Mouse (Mus musculus) neural tube, embryonic 15.5 days (tissue): ENCODE data around the gene Naa38. TPM values are rescaled to one million over a fixed set of nuclear protein-coding genes. Genes with fewer than 3 reads are reported as not detected.

Experiments used
- ATAC-seq: fragments of 200-750 bp; cut with Nextera tagmentation; 2 replicates; pipeline ENCODE4 v1.8.0; 2017; ENCODE audit warnings: mild to moderate bottlenecking, moderate TSS enrichment, moderate library complexity; ENCODE audit not compliant: low FRiP score
- H3K27ac ChIP-seq: fragments of 300-500 bp; sonication (generic); replicated peaks from 2 replicates; pipeline ENCODE4 v1.5.1; 2015; ENCODE audit warnings: mild to moderate bottlenecking, inconsistent platforms
- H3K27me3 ChIP-seq: fragments of 300-500 bp; sonication (generic); replicated peaks from 2 replicates; pipeline ENCODE4 v1.6.1; 2015; ENCODE audit warnings: inconsistent platforms
- H3K36me3 ChIP-seq: fragments of 300-500 bp; sonication (generic); 2 replicates; pipeline ENCODE4 v1.6.1; 2015; ENCODE audit warnings: inconsistent platforms
- H3K4me1 ChIP-seq: fragments of 300-500 bp; sonication (generic); 2 replicates; pipeline ENCODE4 v1.6.1; 2015; ENCODE audit warnings: inconsistent platforms
- H3K4me2 ChIP-seq: fragments of 300-500 bp; sonication (generic); 2 replicates; pipeline ENCODE4 v1.6.1; 2015; ENCODE audit warnings: inconsistent platforms, mild to moderate bottlenecking, moderate library complexity
- H3K4me3 ChIP-seq: fragments of 300-500 bp; sonication (generic); replicated peaks from 2 replicates; pipeline ENCODE4 v1.5.1; 2015; ENCODE audit warnings: mild to moderate bottlenecking, inconsistent platforms
- H3K9ac ChIP-seq: fragments of 300-500 bp; sonication (generic); replicated peaks from 2 replicates; pipeline ENCODE4 v1.6.1; 2015; ENCODE audit warnings: mild to moderate bottlenecking, inconsistent platforms
- H3K9me3 ChIP-seq: fragments of 300-500 bp; sonication (generic); replicated peaks from 2 replicates; pipeline ENCODE4 v1.6.1; 2016; ENCODE audit warnings: inconsistent platforms
- whole genome bisulfite sequencing: fragments of 180-500 bp; shearing (Covaris S2); methylation state at CpG from one replicate; pipeline ENCODE4 v1.1.7; 2015; ENCODE audit warnings: mixed read lengths; 5-methylcytosine and 5-hydroxymethylcytosine counted together
- polyA plus RNA-seq: library from polyadenylated mRNA; unstranded; fragments of >200 nt; fragmentation: Nextera tagmentation; extraction: Ambion mirVana; gene quantifications from 2 replicates; pipeline ENCODE4 v1.2.1, GENCODE M21; 2015

The Naa38 gene
- polyA plus RNA-seq, 1 experiment from 2014 or later = 132 TPM

- ATAC-seq = no peak; the same call in 1 of the 2 replicates
- under 1% methylated on average over 22 of the region's 22 CpGs for WGBS
- H3K4me1 ChIP-seq = peaks cover 69% of the 10 kb centered on the region
Measured at GRCm38 (mm10) chr11:69367616-69368355, 27.5 kb upstream of the Naa38 start.

DNA sequence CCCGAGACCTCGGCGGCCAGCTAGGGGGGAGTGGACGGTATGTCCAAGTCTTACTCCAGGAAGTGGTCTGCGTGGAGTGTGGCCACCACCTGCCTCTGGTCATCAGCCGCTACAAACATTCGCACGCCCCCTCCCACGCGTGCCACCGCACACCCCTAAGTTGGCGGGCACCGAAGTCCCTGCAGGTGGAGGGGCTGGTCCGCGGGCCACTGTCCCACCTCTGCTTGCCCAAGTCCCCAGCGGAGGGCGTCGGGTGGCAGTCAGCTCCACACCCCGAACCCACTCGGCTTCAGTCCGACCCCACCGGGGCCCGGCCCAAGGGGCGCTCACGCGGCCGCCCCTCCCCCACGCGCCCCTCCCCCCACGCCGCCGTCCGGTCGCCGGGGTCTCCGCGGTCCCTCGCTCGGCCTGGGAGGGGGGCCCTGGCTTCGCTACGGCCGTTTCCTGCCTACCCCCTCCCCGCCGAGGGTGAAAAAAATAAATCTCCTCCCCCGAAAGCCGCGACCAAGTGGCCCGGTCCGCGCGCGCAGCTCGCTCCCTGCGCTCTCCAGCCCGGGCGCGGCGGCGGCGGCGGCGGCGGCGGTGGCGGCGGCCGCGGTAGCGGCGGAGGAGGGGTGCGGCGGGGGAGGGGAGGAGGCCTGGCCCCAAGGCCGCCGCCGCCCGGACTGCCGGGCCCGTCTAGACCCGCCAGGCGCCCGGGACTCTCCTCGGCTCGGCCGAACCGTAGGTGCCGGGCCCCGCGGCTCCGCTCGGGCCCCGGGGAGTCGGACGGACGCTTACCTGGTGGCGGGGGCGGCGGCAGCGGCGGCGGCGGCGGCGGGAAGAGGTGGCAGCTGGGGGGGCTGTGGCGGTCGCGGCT lies 26.7 kb upstream of the Naa38 start:
- peak; percentile 23 for ATAC-seq
- H3K9ac ChIP-seq = peak overlapping the region; percentile 99
- no peaks in the 10 kb centered on the region for H3K27me3 ChIP-seq
- H3K9me3 ChIP-seq = no peaks in the 10 kb centered on the region
- H3K36me3 ChIP-seq = peaks cover 8% of the 10 kb centered on the region; the same call in 1 of the 2 replicates
- H3K27ac ChIP-seq = peak overlapping the region; percentile 98
- H3K4me1 ChIP-seq = peaks cover 65% of the 10 kb centered on the region
- under 1% methylated on average over 35 of the region's 106 CpGs for WGBS
- H3K4me2 ChIP-seq = peak overlapping the region; percentile 91
- H3K4me3 ChIP-seq = peak overlapping the region; percentile 72

More at GRCm38 (mm10) chr11:69367616-69368355, 27.5 kb upstream of the Naa38 start:
- peaks cover 11% of the 10 kb centered on the region for H3K36me3 ChIP-seq
- H3K9me3 ChIP-seq = no peaks in the 10 kb centered on the region
- H3K4me3 ChIP-seq = peak overlapping the region; percentile 72
- H3K4me2 ChIP-seq = peak overlapping the region; percentile 91
- no peaks in the 10 kb centered on the region for H3K27me3 ChIP-seq
- peak overlapping the region; percentile 99 for H3K9ac ChIP-seq
- H3K27ac ChIP-seq = peak overlapping the region; percentile 98

DNA sequence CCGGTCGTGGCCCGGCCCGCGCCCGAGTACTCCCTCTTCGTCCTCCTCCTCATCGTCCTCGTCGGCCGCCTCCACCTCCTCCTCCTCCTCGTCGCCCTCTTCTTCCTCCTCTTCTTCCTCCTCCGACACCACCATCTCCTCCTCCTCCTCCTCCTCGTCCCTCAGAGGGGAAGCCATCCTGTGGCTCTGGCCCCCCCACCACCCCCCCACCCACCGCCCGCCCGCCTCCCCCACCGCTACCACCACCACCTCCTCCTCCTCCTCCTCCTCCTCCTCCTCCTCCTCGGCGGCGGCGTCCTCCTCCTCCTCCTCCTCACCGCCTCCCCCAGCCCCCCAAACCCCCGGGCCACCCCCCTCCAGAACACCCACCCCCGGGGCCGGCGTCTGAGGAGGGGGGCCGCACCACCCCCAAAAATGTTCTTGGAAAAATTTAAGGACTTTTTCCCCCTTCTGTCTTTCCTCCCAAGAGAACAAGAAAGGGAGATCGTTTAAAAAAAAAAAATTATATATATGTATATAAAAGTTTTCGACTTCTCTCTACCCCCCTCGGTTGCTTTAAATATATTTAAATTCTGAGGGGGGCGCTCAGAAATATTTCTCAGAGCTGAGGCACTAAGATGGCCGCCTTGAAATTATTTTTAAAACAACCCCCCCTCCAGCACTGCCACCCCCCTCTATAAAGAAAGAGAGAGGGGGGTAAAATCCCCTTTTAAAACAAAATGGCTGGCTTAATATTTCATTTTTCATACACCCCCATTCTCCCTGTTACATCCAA lies 25.9 kb upstream of the Naa38 start, which contains the start of gene Chd3:
Gene Chd3, minus strand, starts transcription at position 192 of the 775 bp plus-strand sequence.
- peaks cover 61% of the 10 kb centered on the region for H3K4me1 ChIP-seq
- 1% methylated on average over 23 of the region's 34 CpGs for WGBS
- no peak for ATAC-seq
- H3K36me3 ChIP-seq = peaks cover 5% of the 10 kb centered on the region; the same call in 1 of the 2 replicates
- peak within 1 kb of the TSS; percentile 98 for H3K27ac ChIP-seq
- H3K4me2 ChIP-seq = peak within 1 kb of the TSS; percentile 91
- H3K9ac ChIP-seq = peak within 1 kb of the TSS; percentile 99
- H3K9me3 ChIP-seq = no peaks in the 10 kb centered on the region
- H3K27me3 ChIP-seq = no peaks in the 10 kb centered on the region
- peak within 1 kb of the TSS; percentile 72 for H3K4me3 ChIP-seq

GRCm38 (mm10) chr11:69369990-69370816 lies 25.1 kb upstream of the Naa38 start:
- H3K4me1 ChIP-seq = peaks cover 53% of the 10 kb centered on the region

DNA sequence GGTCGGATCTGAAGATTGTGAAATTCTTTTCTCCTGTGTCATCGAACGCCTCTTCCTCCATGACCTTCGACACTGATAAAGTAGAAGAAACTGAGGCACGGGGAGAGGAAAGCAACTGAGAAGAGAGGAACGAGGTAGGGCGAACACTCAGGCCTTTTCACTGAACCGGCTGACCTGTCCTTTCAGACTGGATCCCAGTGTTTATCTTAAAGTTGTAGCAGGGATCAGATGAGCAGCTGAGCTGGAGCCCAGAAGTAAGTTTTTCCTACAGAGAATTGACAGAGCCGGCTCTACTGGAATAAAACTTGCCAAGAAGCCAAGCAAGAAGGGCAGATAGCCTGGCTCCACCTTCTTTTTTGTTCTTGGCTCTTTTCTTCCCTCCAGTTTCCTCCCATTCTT lies 24.5 kb upstream of the Naa38 start:
- ATAC-seq = no peak
- WGBS = 13% methylated on average over 9 of the region's 9 CpGs
- H3K9me3 ChIP-seq = no peaks in the 10 kb centered on the region
- H3K9ac ChIP-seq = no peak overlapping the region
- H3K36me3 ChIP-seq = peaks cover 5% of the 10 kb centered on the region; the same call in 1 of the 2 replicates
- no peaks in the 10 kb centered on the region for H3K27me3 ChIP-seq
- H3K4me3 ChIP-seq = 0 out of 2 replicates have a peak overlapping the region, but pooled peaks have one; percentile 12
- H3K27ac ChIP-seq = peak overlapping the region; percentile 77
- peaks cover 47% of the 10 kb centered on the region for H3K4me1 ChIP-seq
- H3K4me2 ChIP-seq = peak overlapping the region; percentile 40

More at GRCm38 (mm10) chr11:69369990-69370816, 25.1 kb upstream of the Naa38 start:
- H3K27me3 ChIP-seq = no peaks in the 10 kb centered on the region
- no peaks in the 10 kb centered on the region for H3K9me3 ChIP-seq
- H3K36me3 ChIP-seq = peaks cover 5% of the 10 kb centered on the region; the same call in 1 of the 2 replicates
- H3K9ac ChIP-seq = peak overlapping the region; percentile 99
- 18% methylated on average over 2 of the region's 2 CpGs for whole genome bisulfite sequencing
- H3K27ac ChIP-seq = peak overlapping the region; percentile 98
- H3K4me3 ChIP-seq = peak overlapping the region; percentile 72
- peak overlapping the region; percentile 91 for H3K4me2 ChIP-seq
- ATAC-seq = no peak

- no peaks in the 10 kb centered on the region for H3K27me3 ChIP-seq
- H3K27ac ChIP-seq = peak overlapping the region; percentile 77
- 14% methylated on average over 12 of the region's 12 CpGs for WGBS
- H3K9me3 ChIP-seq = no peaks in the 10 kb centered on the region
- H3K4me1 ChIP-seq = peaks cover 41% of the 10 kb centered on the region
- H3K9ac ChIP-seq = 0 out of 2 replicates have a peak overlapping the region, but pooled peaks have one; percentile 17
- H3K36me3 ChIP-seq = peaks cover 5% of the 10 kb centered on the region; the same call in 1 of the 2 replicates
- ATAC-seq = no peak
- H3K4me2 ChIP-seq = peak overlapping the region; percentile 40
- peak overlapping the region; percentile 12; the same call in 1 of the 2 replicates for H3K4me3 ChIP-seq
Measured at GRCm38 (mm10) chr11:69371601-69372000, 23.7 kb upstream of the Naa38 start.

GRCm38 (mm10) chr11:69372056-69372779 lies 23.1 kb upstream of the Naa38 start:
- WGBS = 26% methylated on average over 12 of the region's 12 CpGs
- peak overlapping the region; percentile 12; the same call in 1 of the 2 replicates for H3K4me3 ChIP-seq
- H3K9ac ChIP-seq = peak overlapping the region; percentile 17; the same call in 1 of the 2 replicates

GRCm38 (mm10) chr11:69372780-69373170 lies 22.5 kb upstream of the Naa38 start:
- no peak overlapping the region for H3K9ac ChIP-seq
- ATAC-seq = no peak
- peaks cover 5% of the 10 kb centered on the region; the same call in 1 of the 2 replicates for H3K36me3 ChIP-seq
- no peaks in the 10 kb centered on the region for H3K9me3 ChIP-seq
- peak overlapping the region; percentile 77; the same call in 1 of the 2 replicates for H3K27ac ChIP-seq
- 65% methylated on average over 3 of the region's 3 CpGs for WGBS
- H3K27me3 ChIP-seq = no peaks in the 10 kb centered on the region
- H3K4me2 ChIP-seq = no peak overlapping the region
- H3K4me1 ChIP-seq = peaks cover 31% of the 10 kb centered on the region
- H3K4me3 ChIP-seq = no peak overlapping the region

More at GRCm38 (mm10) chr11:69372056-69372779, 23.1 kb upstream of the Naa38 start:
- Histone ChIP-seq H3K36me3 (peaks cover 5% of the 10 kb centered on the region; the same call in 1 of the 2 replicates), H3K27me3 (no peaks in the 10 kb centered on the region), H3K27ac (peak overlapping the region; percentile 77), H3K4me1 (peaks cover 36% of the 10 kb centered on the region), H3K4me2 (peak overlapping the region; percentile 40), H3K9me3 (no peaks in the 10 kb centered on the region)
- ATAC-seq = no peak

DNA sequence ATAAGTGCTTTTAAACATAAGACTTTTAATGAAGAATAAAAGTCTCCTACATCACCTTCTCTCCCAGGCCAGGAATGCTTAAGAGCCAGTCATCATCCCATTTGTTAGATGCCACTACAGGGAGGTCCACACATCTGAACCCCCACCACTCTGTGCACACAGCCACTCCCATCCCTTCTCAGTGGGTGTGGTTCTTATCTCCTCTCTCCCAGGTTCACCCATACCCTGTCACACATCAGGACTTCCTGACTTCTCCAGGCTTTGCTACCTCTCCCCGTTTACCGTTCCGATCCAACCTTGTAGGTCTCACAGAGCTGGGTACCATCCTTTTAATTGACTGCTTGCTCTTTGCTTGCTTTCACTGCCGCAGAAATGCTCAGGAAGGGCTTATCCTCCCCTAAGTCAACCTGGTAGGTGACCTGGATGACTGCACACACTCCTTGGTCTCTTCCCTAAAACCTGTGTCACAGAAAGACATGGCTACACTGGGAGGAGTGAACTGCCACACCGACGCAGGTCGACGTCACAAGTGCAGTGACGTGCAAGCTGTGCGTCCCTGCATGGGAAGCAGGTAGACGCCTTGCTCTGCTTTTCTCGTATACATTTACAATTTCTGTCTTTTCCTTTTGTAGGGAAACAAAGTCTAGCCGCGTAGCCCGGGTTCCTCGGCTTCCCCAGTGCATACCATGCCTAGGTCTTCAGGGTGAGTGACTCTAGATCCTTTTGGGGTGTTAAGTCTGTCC lies 21.9 kb upstream of the Naa38 start:
- Histone ChIP-seq H3K9me3 (no peaks in the 10 kb centered on the region), H3K9ac (no peak overlapping the region), H3K27ac (0 out of 2 replicates have a peak overlapping the region, but pooled peaks have one; percentile 5), H3K4me2 (no peak overlapping the region), H3K4me1 (peaks cover 25% of the 10 kb centered on the region), H3K4me3 (no peak overlapping the region), H3K36me3 (peaks cover 5% of the 10 kb centered on the region; the same call in 1 of the 2 replicates), H3K27me3 (no peaks in the 10 kb centered on the region)
- 93% methylated on average over 16 of the region's 16 CpGs for WGBS
- no peak for ATAC-seq
